Mouse (Mus musculus) embryonic fibroblast, embryonic 13.5 days (primary cell): ENCODE measurements at regions not wholly inside any gene's neighbourhood (a gene's known extent, or its start where the extent isn't known, plus 50 kb on each side); places are given as distances from the start of the nearest gene placed in this dataset.
A peak's percentile ranks its signal among the peaks of the same experiment; 100 is the strongest.

Experiments used
- H3K27ac ChIP-seq: 2 replicates; pipeline ENCODE4 v1.5.1; 2012; ENCODE audit warnings: low read length, control low read depth, inconsistent platforms; ENCODE audit not compliant: insufficient read depth
- H3K4me1 ChIP-seq: 2 replicates; pipeline ENCODE4 v1.6.1; 2011; ENCODE audit warnings: low read length; ENCODE audit not compliant: control insufficient read depth, insufficient read depth
- H3K4me3 ChIP-seq: 2 replicates; pipeline ENCODE4 v1.5.1; 2011; ENCODE audit warnings: mild to moderate bottlenecking, control low read depth, low read length; ENCODE audit not compliant: insufficient read depth
- CTCF ChIP-seq: IDR thresholded peaks from 2 replicates; pipeline ENCODE4 v1.5.1; 2011; ENCODE audit warnings: mild to moderate bottlenecking, control low read depth, low read length, moderate library complexity, borderline replicate concordance; ENCODE audit not compliant: insufficient read depth
- POLR2A ChIP-seq: IDR thresholded peaks from 2 replicates; pipeline ENCODE4 v1.6.1; 2011; ENCODE audit warnings: low read depth, mild to moderate bottlenecking, control low read depth, low read length, moderate library complexity

DNA sequence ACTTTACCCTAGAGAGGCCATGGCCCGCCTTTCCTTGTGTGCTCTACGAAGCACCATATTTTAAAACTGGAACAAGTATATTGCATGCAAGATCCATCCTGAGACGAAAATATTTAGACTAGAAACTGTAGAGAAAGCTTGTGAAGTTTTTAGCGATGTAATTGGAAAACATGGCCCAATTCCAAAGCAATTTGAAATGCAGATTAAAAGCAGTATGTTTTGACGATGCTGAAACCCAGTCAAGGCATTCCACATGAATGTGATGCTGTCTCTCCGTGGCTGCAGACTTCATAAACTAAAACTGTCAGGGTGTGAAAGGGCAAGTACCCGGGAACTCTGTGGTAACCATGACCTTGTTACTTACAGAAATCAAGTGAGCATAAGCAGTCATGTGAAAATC, 185.8 kb upstream of the Prkcq start:
- Histone ChIP-seq H3K4me1 (no peaks in the 10 kb centered on the region), H3K27ac (no peak overlapping the region), H3K4me3 (no peak overlapping the region)
- TF ChIP-seq CTCF (no peak), POLR2A (no peak)

DNA sequence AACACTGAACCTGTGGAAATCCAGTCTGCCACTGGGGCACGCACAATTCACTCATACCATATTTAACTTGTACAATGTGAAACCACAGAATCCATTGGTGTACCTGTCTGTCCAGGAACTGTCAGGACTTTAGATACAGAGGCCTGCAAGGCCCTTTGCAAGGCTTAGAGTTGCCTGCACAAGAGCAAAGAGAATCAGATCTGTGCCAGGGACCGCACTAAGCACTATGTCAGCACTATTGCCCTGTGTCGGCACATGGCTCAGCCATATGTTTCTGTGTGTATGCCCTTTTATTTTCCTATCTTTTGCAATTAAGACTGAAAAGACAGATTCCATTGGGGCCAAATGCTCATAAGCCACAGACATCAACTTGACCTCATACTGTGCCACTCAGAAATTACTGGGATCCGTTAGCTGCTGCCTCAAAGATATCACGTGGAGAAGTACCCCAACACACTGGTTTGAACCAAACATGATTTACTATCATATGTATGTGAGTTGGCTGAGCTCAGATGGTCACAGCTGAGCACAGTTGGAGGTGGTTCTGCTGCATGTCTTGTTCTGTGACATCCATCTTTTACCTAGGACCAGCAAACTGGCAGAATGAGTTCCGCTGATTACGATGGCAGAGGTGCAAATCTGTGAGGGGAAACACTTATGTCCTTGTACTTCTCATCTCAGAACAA, 181.7 kb upstream of the Prkcq start:
- no peak for TF ChIP-seq POLR2A
- no peak for TF ChIP-seq CTCF
- Histone ChIP-seq H3K27ac (no peak overlapping the region), H3K4me3 (no peak overlapping the region), H3K4me1 (no peaks in the 10 kb centered on the region)

DNA sequence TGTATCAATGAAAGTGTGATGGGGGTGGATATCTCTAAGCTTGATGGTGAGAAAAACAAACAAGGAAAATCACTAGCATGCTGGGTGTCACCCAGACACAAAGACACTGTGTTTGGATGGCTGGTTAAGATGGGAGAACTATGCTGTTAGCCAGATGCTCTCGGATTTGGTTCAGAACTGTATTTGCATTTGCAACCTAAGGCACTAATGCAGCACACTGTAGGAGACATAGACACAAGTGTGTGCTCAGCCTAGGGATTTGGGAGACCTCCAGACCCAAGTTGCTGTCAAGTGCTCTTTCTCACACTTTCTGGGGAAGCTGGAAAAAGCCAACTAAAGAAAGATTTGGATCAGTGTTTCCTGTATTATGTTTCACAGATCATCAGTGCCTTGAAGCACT, 173.1 kb upstream of the Prkcq start:
- Histone ChIP-seq H3K27ac (no peak overlapping the region), H3K4me3 (no peak overlapping the region), H3K4me1 (no peaks in the 10 kb centered on the region)
- TF ChIP-seq POLR2A: no peak
- TF ChIP-seq CTCF: no peak

DNA sequence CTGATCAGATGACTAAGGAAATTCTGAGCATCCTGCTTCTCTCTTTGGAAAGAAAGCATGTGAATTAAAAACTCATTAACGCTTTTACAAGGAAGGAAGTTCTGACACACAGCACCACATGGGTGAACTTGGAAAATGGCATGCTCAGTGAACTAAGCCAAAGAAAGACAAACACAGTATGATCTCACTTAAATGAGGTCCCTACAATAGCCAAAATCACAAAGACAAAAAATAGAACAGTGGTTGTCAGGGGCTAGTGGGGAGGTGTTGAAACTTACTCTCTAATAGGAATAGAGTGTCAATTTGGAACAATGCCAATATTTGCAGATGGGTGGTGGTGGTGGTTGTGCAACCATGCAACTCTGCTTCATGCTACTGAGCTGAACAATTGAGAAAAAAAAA, 172.7 kb upstream of the Prkcq start:
- H3K27ac ChIP-seq: no peak overlapping the region

DNA sequence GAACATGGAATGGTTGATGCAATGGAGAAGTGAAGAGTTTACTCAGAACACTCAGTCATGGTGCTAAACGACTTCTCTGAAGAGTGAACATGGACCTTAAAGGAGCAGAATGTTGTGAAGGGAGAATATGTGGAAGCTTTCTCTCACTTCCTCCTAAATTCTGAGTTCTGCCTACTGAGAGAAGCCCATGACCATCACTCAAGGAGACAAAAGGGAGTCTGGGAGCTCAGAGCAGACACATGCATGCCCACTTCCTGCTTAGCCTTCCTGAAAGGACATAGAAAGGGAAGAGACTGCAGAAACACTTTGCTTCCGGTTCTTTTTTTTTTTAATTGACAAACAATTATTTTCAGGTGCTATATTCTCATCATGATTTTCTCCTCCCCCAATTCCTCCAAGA, 166.1 kb upstream of the Prkcq start:
- Histone ChIP-seq H3K4me1 (no peaks in the 10 kb centered on the region), H3K27ac (no peak overlapping the region), H3K4me3 (no peak overlapping the region)
- no peak for TF ChIP-seq POLR2A

More for the DNA sequence above, 172.7 kb upstream of the Prkcq start:
- Histone ChIP-seq H3K4me1 (no peaks in the 10 kb centered on the region), H3K4me3 (no peak overlapping the region)
- TF ChIP-seq CTCF (no peak), POLR2A (no peak)

DNA sequence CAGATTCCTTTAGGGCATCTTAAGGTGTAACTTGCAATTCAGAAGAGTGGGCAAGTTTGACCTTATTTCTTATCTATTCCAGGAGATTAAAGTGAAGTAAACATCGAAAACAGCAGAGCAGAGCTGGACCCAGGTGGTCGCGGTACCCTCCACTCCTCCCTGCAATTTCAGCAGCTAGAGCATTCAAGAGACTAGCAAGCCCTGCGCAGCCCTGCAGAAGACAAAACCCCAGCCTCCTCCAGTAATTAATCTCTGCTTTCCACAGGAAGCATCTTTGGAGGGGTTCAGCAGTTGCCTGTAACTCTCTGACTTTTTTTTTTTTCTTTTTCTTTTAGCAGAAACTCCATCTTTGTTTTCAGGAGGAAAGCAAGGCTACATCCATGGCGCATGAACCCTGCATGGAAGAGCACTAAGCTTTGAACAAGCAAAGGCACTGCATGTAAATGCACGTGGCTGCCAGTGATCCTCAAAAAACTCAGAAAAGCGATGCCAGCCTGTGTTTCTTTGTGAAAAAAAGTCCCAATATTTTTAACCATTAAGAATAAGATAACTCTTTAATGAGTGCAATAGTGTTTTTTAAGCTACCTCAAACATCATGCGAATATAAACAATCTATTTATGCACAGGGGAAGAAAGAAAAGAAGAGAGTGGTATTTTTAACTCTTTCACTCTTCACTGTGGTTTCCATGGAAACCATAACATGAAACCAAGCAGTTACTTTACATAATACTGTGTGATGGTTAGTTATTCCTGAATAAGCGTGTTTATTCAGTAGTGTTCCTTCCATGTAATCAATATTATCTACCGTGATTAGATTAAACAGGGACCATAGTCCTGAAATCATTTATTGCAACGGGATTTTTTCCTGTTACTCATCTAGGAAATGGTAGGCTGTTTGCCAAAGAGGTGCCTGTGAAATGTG, 160.6 kb upstream of the Prkcq start:
- Histone ChIP-seq H3K4me1 (peaks cover 4% of the 10 kb centered on the region; the same call in 1 of the 2 replicates), H3K4me3 (no peak overlapping the region), H3K27ac (no peak overlapping the region)
- TF ChIP-seq POLR2A (no peak), CTCF (no peak)

DNA sequence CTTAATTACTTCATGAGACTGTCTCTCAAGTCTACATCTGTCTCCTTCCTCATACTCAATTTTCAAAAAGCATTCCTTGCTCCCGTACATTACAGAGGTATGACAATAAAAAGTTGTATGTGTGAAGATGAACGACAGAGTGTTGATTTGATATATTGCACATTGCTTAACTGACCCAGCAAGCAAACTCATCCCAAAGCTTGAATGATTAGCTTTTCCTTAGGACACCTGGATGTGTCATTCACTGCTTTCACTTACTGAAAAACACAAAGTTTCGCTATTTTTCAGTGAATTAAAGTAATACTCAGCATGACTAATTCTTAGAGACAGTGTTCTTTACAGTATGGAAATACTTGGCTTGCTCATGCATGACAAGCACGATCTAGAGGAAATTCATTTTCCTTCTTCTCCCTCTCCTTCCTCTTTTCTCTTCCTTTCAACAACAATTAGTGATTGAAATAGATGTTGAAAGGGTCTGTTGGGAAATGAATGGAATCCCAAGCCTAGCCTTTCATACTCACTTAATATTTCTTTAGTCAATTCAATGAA, 159.5 kb upstream of the Prkcq start:
- peaks cover 4% of the 10 kb centered on the region; the same call in 1 of the 2 replicates for H3K4me1 ChIP-seq
- TF ChIP-seq CTCF: no peak
- H3K27ac ChIP-seq: no peak overlapping the region
- no peak overlapping the region for H3K4me3 ChIP-seq

DNA sequence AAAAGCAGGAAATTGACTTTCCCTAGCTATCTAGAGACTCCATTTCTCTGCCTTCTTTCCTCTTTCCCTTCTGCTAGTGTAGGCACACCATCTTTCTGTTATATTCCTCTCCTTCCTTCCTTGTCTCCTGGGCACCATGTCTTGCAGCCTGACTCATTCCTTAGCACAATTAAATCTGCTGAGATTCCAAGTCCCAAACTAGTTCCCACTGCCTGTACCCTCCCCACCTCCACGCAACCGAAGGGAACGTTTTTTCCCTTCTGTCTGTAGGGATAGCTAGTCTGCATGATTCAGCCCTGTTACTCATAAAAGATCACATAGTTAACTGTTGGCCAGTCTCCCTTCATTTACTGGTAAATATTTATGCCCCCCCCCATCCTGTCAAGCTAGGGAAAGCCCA, 158.8 kb upstream of the Prkcq start:
- no peak for TF ChIP-seq POLR2A
- TF ChIP-seq CTCF: no peak
- Histone ChIP-seq H3K4me1 (peaks cover 4% of the 10 kb centered on the region; the same call in 1 of the 2 replicates), H3K27ac (peak overlapping the region; percentile 61), H3K4me3 (no peak overlapping the region)

DNA sequence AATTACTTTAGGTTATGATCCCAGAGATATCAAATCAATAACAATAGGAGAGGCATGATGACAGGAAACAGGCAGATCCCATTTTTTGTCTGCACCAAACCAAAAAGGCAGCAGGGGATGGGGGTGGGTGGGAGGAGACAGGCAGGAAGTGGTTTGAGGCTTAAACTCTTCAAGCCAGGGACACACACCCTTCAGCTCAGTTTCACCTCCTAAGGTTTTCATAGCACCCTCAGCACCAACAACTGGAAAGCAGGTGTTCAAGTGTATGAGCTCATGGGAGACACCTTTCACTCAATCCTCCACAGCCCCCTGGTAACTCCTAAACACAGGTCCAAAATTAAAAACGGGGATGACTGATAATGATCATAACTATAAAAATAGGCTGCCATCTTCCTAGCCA, 155.5 kb upstream of the Prkcq start:
- TF ChIP-seq POLR2A (no peak), CTCF (no peak)
- H3K4me1 ChIP-seq: peaks cover 4% of the 10 kb centered on the region; the same call in 1 of the 2 replicates
- no peak overlapping the region for H3K27ac ChIP-seq
- H3K4me3 ChIP-seq: no peak overlapping the region

DNA sequence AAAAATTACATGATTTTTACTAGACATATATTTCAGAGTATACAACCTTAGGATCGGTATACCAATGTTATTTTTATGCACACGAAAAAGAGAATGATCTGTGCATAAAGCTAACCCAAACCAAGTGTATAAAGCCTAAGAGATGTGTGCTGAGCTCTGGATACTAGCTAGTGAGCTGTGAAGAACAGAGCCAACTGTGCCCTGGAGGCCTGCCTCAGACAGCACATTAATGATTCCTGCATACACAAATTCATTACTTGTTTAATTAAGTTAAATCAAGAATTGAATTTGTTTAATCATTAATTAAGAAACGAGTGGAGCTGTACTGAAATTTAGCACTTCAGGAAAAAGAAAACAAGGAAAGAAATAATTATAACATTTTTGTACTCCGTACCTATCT, 139.0 kb upstream of the Prkcq start:
- Histone ChIP-seq H3K4me3 (no peak overlapping the region), H3K27ac (no peak overlapping the region), H3K4me1 (no peaks in the 10 kb centered on the region)
- no peak for TF ChIP-seq POLR2A
- no peak for TF ChIP-seq CTCF
